8 mouse cellular contexts compared by ENCODE assay signal in genomic region chr6:17589049-17589952, GRCm38 (mm10). TPM values are rescaled to one million over a fixed set of nuclear protein-coding genes. Genes with fewer than 3 reads are reported as not detected.
DNase-seq lines count a peak whose midpoint lies in the region; ATAC-seq and TF ChIP-seq lines count a peak whose summit lies in the region.

No protein-coding gene starts in this region.

- no peaks in the 10 kb centered on the region for H3K36me3 ChIP-seq in MEL (ENCODE audit: control insufficient read depth in 1 of 2, insufficient read depth in 2 of 2, low read length in 2 of 2)
- H3K36me3 ChIP-seq in forebrain, embryonic 14.5 days (ENCODE audit: control insufficient read depth, insufficient read depth, low read length) = no peaks in the 10 kb centered on the region
- no peaks in the 10 kb centered on the region for H3K36me3 ChIP-seq in hindbrain, embryonic 14.5 days (replicated peaks; ENCODE audit: control insufficient read depth, insufficient read depth)

- WGBS in forebrain, embryonic 14.5 days = 30% methylated on average over 16 of the region's 16 CpGs
- 30% methylated on average over 16 of the region's 16 CpGs for WGBS in hindbrain, embryonic 14.5 days

- ATAC-seq in cerebellum, adult (ENCODE audit: insufficient number of reproducible peaks, low FRiP score, low TSS enrichment) = peak; percentile 74
- ATAC-seq in forebrain, embryonic 14.5 days = peak; percentile 93
- ATAC-seq in hindbrain, embryonic 14.5 days (ENCODE audit: low FRiP score) = peak; percentile 87

- H3K27me3 ChIP-seq in MEL (ENCODE audit: control insufficient read depth in 1 of 2, insufficient read depth in 2 of 2, low read length in 2 of 2) = peaks cover 3 to 11% of the 10 kb centered on the region in 2 experiments
- H3K27me3 ChIP-seq in forebrain, embryonic 14.5 days (replicated peaks; ENCODE audit: control insufficient read depth, insufficient read depth, low read length) = no peaks in the 10 kb centered on the region
- H3K27me3 ChIP-seq in hindbrain, embryonic 14.5 days (ENCODE audit: control insufficient read depth, insufficient read depth, low read length) = no peaks in the 10 kb centered on the region

- no peak overlapping the region for H3K4me2 ChIP-seq in forebrain, embryonic 14.5 days (ENCODE audit: low read length)
- peak overlapping the region; percentile 28 for H3K4me2 ChIP-seq in hindbrain, embryonic 14.5 days (replicated peaks)

- peak; percentile 93 for TF ChIP-seq RAD21 in MEL (IDR thresholded peaks at IDR 0.05; ENCODE audit: low read depth, low read length)

- H3K4me1 ChIP-seq in MEL (ENCODE audit: control insufficient read depth in 1 of 2, insufficient read depth in 2 of 2, low read length in 2 of 2) = no peaks in the 10 kb centered on the region; a peak in 1 of 4 replicates
- no peaks in the 10 kb centered on the region for H3K4me1 ChIP-seq in forebrain, embryonic 14.5 days (ENCODE audit: control insufficient read depth, insufficient read depth, low read length)
- H3K4me1 ChIP-seq in hindbrain, embryonic 14.5 days (replicated peaks; ENCODE audit: control insufficient read depth, insufficient read depth, low read length) = no peaks in the 10 kb centered on the region

- DNase-seq in MEL (ENCODE audit: low read depth, low spot score) = peak; percentile 79
- DNase-seq in forebrain, embryonic 14.5 days (ENCODE audit: low spot score) = peak; percentile 87
- DNase-seq in hindbrain, embryonic 14.5 days (ENCODE audit: low spot score) = peak; percentile 92
- peak; percentile 63 to 88 for DNase-seq in layer of hippocampus, postnatal 25 days (ENCODE audit: extremely low spot score in 1 of 2, low spot score in 1 of 2)
- DNase-seq in lung, postnatal 14 days = peak; percentile 85
- DNase-seq in retina, embryonic 14.5 days (ENCODE audit: low spot score) = peak; percentile 90
- DNase-seq in thymus, postnatal 25 days = peak; percentile 61

- H3K9ac ChIP-seq in MEL (ENCODE audit: control insufficient read depth, low read depth, low read length, poor library complexity, severe bottlenecking) = no peak overlapping the region
- H3K9ac ChIP-seq in forebrain, embryonic 14.5 days (ENCODE audit: low read length) = no peak overlapping the region
- no peak overlapping the region for H3K9ac ChIP-seq in hindbrain, embryonic 14.5 days

- TF ChIP-seq POLR2A in MEL (IDR thresholded peaks at IDR 0.05; ENCODE audit: control insufficient read depth in 1 of 2, insufficient read depth in 1 of 2, low read depth in 1 of 2, low read length in 2 of 2, poor library complexity in 1 of 2) = no peak

- TF ChIP-seq CTCF in MEL (IDR thresholded peaks at IDR 0.05 in 2 of 3, conservative IDR thresholded peaks at IDR 0.05 in 1 of 3; ENCODE audit: control insufficient read depth in 1 of 3, insufficient read depth in 1 of 3, low read depth in 2 of 3, low read length in 3 of 3, poor library complexity in 1 of 3, severe bottlenecking in 1 of 3) = peak; percentile 88 to 94 (median 92)

- H3K79me2 ChIP-seq in MEL (ENCODE audit: control insufficient read depth, insufficient read depth, low read length, poor library complexity) = no peaks in the 10 kb centered on the region

- no peak for TF ChIP-seq EP300 in MEL (IDR thresholded peaks at IDR 0.05; ENCODE audit: low read depth in 1 of 2, low read length in 2 of 2)

- no peak overlapping the region for H3K27ac ChIP-seq in MEL (ENCODE audit: control insufficient read depth, low read depth, low read length)
- H3K27ac ChIP-seq in forebrain, embryonic 14.5 days (ENCODE audit: low read depth, low read length) = no peak overlapping the region
- no peak overlapping the region for H3K27ac ChIP-seq in hindbrain, embryonic 14.5 days

- H3K4me3 ChIP-seq in MEL (ENCODE audit: control insufficient read depth in 1 of 2, insufficient read depth in 1 of 2, low read depth in 2 of 2, low read length in 2 of 2) = no peak overlapping the region
- no peak overlapping the region for H3K4me3 ChIP-seq in forebrain, embryonic 14.5 days (ENCODE audit: low read depth, low read length)
- no peak overlapping the region for H3K4me3 ChIP-seq in hindbrain, embryonic 14.5 days (replicated peaks; ENCODE audit: low read length)

- H3K9me3 ChIP-seq in MEL (replicated peaks; ENCODE audit: insufficient read depth, low read length) = no peaks in the 10 kb centered on the region
- no peaks in the 10 kb centered on the region; the same call in 1 of the 2 replicates for H3K9me3 ChIP-seq in forebrain, embryonic 14.5 days (replicated peaks; ENCODE audit: control insufficient read depth, low read length)
- H3K9me3 ChIP-seq in hindbrain, embryonic 14.5 days (ENCODE audit: control insufficient read depth, low read length) = peaks cover 6% of the 10 kb centered on the region; the same call in 1 of the 2 replicates

TF ChIP-seq in MEL, 35 proteins besides CTCF, POLR2A, EP300 and RAD21:
- TF ChIP-seq ETS1 (IDR thresholded peaks at IDR 0.05; ENCODE audit: low read depth, low read length) (no peak), ZC3H11A (IDR thresholded peaks at IDR 0.05; ENCODE audit: low read depth, low read length) (peak; percentile 76), POLR2AphosphoS2 (IDR thresholded peaks at IDR 0.05; ENCODE audit: low read length) (no peak), GABPA (IDR thresholded peaks at IDR 0.05; ENCODE audit: low read depth, low read length) (no peak), UBTF (IDR thresholded peaks at IDR 0.05; ENCODE audit: borderline replicate concordance, insufficient read depth, low read depth, low read length) (no peak), TCF12 (IDR thresholded peaks at IDR 0.05; ENCODE audit: low read depth, low read length) (no peak), TBP (IDR thresholded peaks at IDR 0.05; ENCODE audit: low read depth, low read length) (no peak), TAL1 (IDR thresholded peaks at IDR 0.05; ENCODE audit: low read length) (no peak), SIN3A (IDR thresholded peaks at IDR 0.05; ENCODE audit: low read length) (no peak), NRF1 (IDR thresholded peaks at IDR 0.05; ENCODE audit: insufficient read depth, low read depth, low read length, poor library complexity, severe bottlenecking) (no peak), SMC3 (IDR thresholded peaks at IDR 0.05; ENCODE audit: low read depth, low read length) (peak; percentile 86)

RNA-seq across cellular contexts. Expression of gene Capza2, which starts 46.7 kb away (rescaled TPM):
- total RNA-seq in MEL (2012; rRNA removed) = 67.8 and 69.5 TPM in 2 replicates
- 100 to 1,000 TPM in 1 of 2 experiments, 10 to 100 TPM in 1; 84.7 to 251 TPM for polyA plus RNA-seq in MEL (2012; ENCODE audit: insufficient read depth in 1 of 2, insufficient read length in 2 of 2, low read depth in 1 of 2, low replicate concordance in 2 of 2, missing spikeins in 1 of 2)
- 276 and 299 TPM in 2 replicates for polyA plus RNA-seq in forebrain, embryonic 14.5 days (2014; fragmentation: Nextera tagmentation; extraction: Ambion mirVana)
- 274 and 277 TPM in 2 replicates for polyA plus RNA-seq in hindbrain, embryonic 14.5 days (2014; fragmentation: Nextera tagmentation; extraction: Ambion mirVana)
- total RNA-seq in layer of hippocampus, postnatal 25 days (2021) = 100 to 1,000 TPM; 314 to 316 TPM
